In genomic region chrX:48903744-48904143, GRCm38 (mm10) we compare ENCODE assay signal across 16 mouse cellular contexts. TPM values are rescaled to one million over a fixed set of nuclear protein-coding genes. Genes with fewer than 3 reads are reported as not detected.
DNase-seq lines count a peak whose midpoint lies in the region; ATAC-seq and TF ChIP-seq lines count a peak whose summit lies in the region.
"Had no signal": no experiment of that assay in that cellular context is flagged by ENCODE, and none has a peak within 500 bp of the region (broad histone marks: within the 10 kb centered on the region; RNA-seq: fewer than 3 reads in every experiment).

No protein-coding gene starts in this region.

- no peak overlapping the region for H3K27ac ChIP-seq in intestine, postnatal 0 days (ENCODE audit: low read depth, low read length)
- H3K27ac ChIP-seq in intestine, embryonic 15.5 days = no peak overlapping the region
- H3K27ac ChIP-seq in lung, postnatal 0 days (ENCODE audit: low read length) = no peak overlapping the region
- H3K27ac ChIP-seq: forebrain, embryonic 13.5 days; heart, embryonic 15.5 days; hindbrain, embryonic 15.5 days; stomach, embryonic 15.5 days had no signal

- H3K4me1 ChIP-seq in intestine, postnatal 0 days (replicated peaks; ENCODE audit: control insufficient read depth, insufficient read depth, low read length) = no peaks in the 10 kb centered on the region
- H3K4me1 ChIP-seq in intestine, embryonic 15.5 days (replicated peaks) = no peaks in the 10 kb centered on the region
- no peaks in the 10 kb centered on the region for H3K4me1 ChIP-seq in lung, postnatal 0 days (ENCODE audit: insufficient read depth, low read depth, low read length)
- H3K4me1 ChIP-seq: forebrain, embryonic 13.5 days; heart, embryonic 15.5 days; hindbrain, embryonic 15.5 days; stomach, embryonic 15.5 days had no signal

- no peaks in the 10 kb centered on the region for H3K36me3 ChIP-seq in intestine, postnatal 0 days (ENCODE audit: control insufficient read depth, insufficient read depth)
- no peaks in the 10 kb centered on the region for H3K36me3 ChIP-seq in intestine, embryonic 15.5 days
- H3K36me3 ChIP-seq in lung, postnatal 0 days (ENCODE audit: insufficient read depth, low read length) = no peaks in the 10 kb centered on the region
- H3K36me3 ChIP-seq: heart, embryonic 15.5 days; hindbrain, embryonic 15.5 days; stomach, embryonic 15.5 days had no signal

- 77% methylated on average over 3 of the region's 3 CpGs for WGBS in intestine, postnatal 0 days
- 74% methylated on average over 3 of the region's 3 CpGs for WGBS in intestine, embryonic 15.5 days
- 75% methylated on average over 3 of the region's 3 CpGs for WGBS in lung, postnatal 0 days

- no peak for DNase-seq in lung, postnatal 0 days (ENCODE audit: low spot score)
- DNase-seq in lung, postnatal 10 days = no peak
- DNase-seq in ES-CJ7 (ENCODE audit: low read depth, low spot score) = peak; percentile 15
- peak; percentile 6 for DNase-seq in c-Kit-positive CD71-positive TER-119-positive erythroid progenitor cells, embryonic 14.5 days (ENCODE audit: low spot score)
- DNase-seq in spleen, adult 18-20 months = no peak
- no peak for DNase-seq in cerebellum, adult 8-10 months
- DNase-seq: kidney, adult 9 months had no signal

- H3K9ac ChIP-seq in intestine, postnatal 0 days (ENCODE audit: low read depth, low read length) = no peak overlapping the region
- no peak overlapping the region for H3K9ac ChIP-seq in intestine, embryonic 15.5 days
- no peak overlapping the region for H3K9ac ChIP-seq in lung, postnatal 0 days (replicated peaks; ENCODE audit: low read depth)
- H3K9ac ChIP-seq: forebrain, embryonic 13.5 days; heart, embryonic 15.5 days; hindbrain, embryonic 15.5 days; stomach, embryonic 15.5 days had no signal

- H3K27me3 ChIP-seq in intestine, postnatal 0 days (replicated peaks; ENCODE audit: control insufficient read depth, insufficient read depth, low read length) = no peaks in the 10 kb centered on the region
- H3K27me3 ChIP-seq in intestine, embryonic 15.5 days (replicated peaks) = no peaks in the 10 kb centered on the region
- H3K27me3 ChIP-seq in lung, postnatal 0 days (replicated peaks; ENCODE audit: insufficient read depth, low read length) = no peaks in the 10 kb centered on the region
- H3K27me3 ChIP-seq: forebrain, embryonic 13.5 days; heart, embryonic 15.5 days; hindbrain, embryonic 15.5 days; stomach, embryonic 15.5 days had no signal

- H3K4me2 ChIP-seq in intestine, postnatal 0 days (replicated peaks; ENCODE audit: low read depth) = no peak overlapping the region
- no peak overlapping the region for H3K4me2 ChIP-seq in intestine, embryonic 15.5 days (replicated peaks)
- no peak overlapping the region for H3K4me2 ChIP-seq in lung, postnatal 0 days (replicated peaks; ENCODE audit: low read depth, low read length)
- H3K4me2 ChIP-seq: forebrain, embryonic 13.5 days; heart, embryonic 15.5 days; hindbrain, embryonic 15.5 days; stomach, embryonic 15.5 days had no signal

- H3K9me3 ChIP-seq in intestine, postnatal 0 days (ENCODE audit: control insufficient read depth) = no peaks in the 10 kb centered on the region
- no peaks in the 10 kb centered on the region for H3K9me3 ChIP-seq in intestine, embryonic 15.5 days
- no peaks in the 10 kb centered on the region for H3K9me3 ChIP-seq in lung, postnatal 0 days (ENCODE audit: low read length)
- H3K9me3 ChIP-seq: forebrain, embryonic 13.5 days; heart, embryonic 15.5 days; hindbrain, embryonic 15.5 days; stomach, embryonic 15.5 days had no signal

- no peak for TF ChIP-seq EP300 in lung, postnatal 0 days (IDR thresholded peaks at IDR 0.05)

- TF ChIP-seq CTCF in intestine, postnatal 0 days (IDR thresholded peaks at IDR 0.05; ENCODE audit: low read depth) = peak; percentile 41
- TF ChIP-seq CTCF in lung, postnatal 0 days (IDR thresholded peaks at IDR 0.05) = peak; percentile 41

- ATAC-seq in intestine, postnatal 0 days = no peak
- no peak for ATAC-seq in intestine, embryonic 15.5 days
- ATAC-seq in lung, postnatal 0 days = no peak
- ATAC-seq: forebrain, embryonic 13.5 days had no signal

- H3K4me3 ChIP-seq in intestine, postnatal 0 days (ENCODE audit: low read depth, low read length) = no peak overlapping the region
- no peak overlapping the region for H3K4me3 ChIP-seq in intestine, embryonic 15.5 days (replicated peaks)
- H3K4me3 ChIP-seq in lung, postnatal 0 days (ENCODE audit: low read depth, low read length) = no peak overlapping the region
- H3K4me3 ChIP-seq: forebrain, embryonic 13.5 days; heart, embryonic 15.5 days; hindbrain, embryonic 15.5 days; stomach, embryonic 15.5 days had no signal

RNA-seq across cellular contexts. Expression of gene Gm595, which starts 26.2 kb away (rescaled TPM):
- polyA plus RNA-seq in intestine, postnatal 0 days (2015; fragmentation: Nextera tagmentation; extraction: Ambion mirVana) = not detected in 2 replicates
- polyA plus RNA-seq in intestine, embryonic 15.5 days (2015; fragmentation: Nextera tagmentation; extraction: Ambion mirVana) = not detected in 2 replicates
- not detected in 2 replicates for polyA plus RNA-seq in lung, postnatal 0 days (2015; fragmentation: Nextera tagmentation; extraction: Ambion mirVana)
- polyA plus RNA-seq: forebrain, embryonic 13.5 days; heart, embryonic 15.5 days; hindbrain, embryonic 15.5 days; limb, embryonic 14.5 days; neural tube, embryonic 14.5 days; small intestine, adult 2 months; stomach, embryonic 15.5 days had no signal

Comparison
In these comparisons a context has a peak if more than half of its experiments do, and no peak if none do; other contexts are left out.
1. DNase-seq: peak in ES-CJ7 (single experiment) and c-Kit-positive CD71-positive TER-119-positive erythroid progenitor cells, embryonic 14.5 days (single experiment); none in lung, postnatal 0 days (single experiment), lung, postnatal 10 days (single experiment), spleen, adult 18-20 months (0 of 2) and cerebellum, adult 8-10 months (single experiment).